ENCODE assay signal across 8 mouse cellular contexts in the genomic region with DNA sequence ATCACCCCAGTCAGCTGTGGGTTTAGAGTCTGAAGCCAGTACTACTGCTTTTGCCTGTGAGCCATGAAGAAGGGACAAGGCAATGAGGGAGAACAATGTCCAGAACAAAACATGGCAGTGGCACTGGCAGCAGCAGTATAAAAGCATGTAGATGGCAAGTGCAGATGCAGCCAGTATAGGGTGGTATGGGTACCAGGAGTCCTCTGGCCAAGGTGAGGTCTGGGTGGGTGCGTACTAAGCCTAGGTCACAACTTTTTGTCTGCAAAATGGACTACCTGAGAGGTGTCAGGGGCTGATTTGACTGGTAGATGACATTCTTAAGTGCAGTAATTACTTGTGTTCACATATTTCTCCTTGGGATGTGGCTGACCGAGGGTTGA. TPM values are rescaled to one million over a fixed set of nuclear protein-coding genes. Genes with fewer than 3 reads are reported as not detected.
DNase-seq lines count a peak whose midpoint lies in the region; ATAC-seq and TF ChIP-seq lines count a peak whose summit lies in the region.

No protein-coding gene starts in this region.

- no peak for TF ChIP-seq POLR2A in heart, adult 2 months (IDR thresholded peaks at IDR 0.05; ENCODE audit: insufficient read depth, low read depth, low read length)

- peak overlapping the region; percentile 85; the same call in 1 of the 2 replicates for H3K4me3 ChIP-seq in heart, adult 2 months
- H3K4me3 ChIP-seq in E14TG2a.4 (replicated peaks; ENCODE audit: low read length), result peak overlapping the region; percentile 91
- peak overlapping the region; percentile 88 for H3K4me3 ChIP-seq in forebrain, embryonic 16.5 days (replicated peaks; ENCODE audit: low read length)
- peak overlapping the region; percentile 94 for H3K4me3 ChIP-seq in liver, embryonic 16.5 days (ENCODE audit: low read depth, low read length)

- H3K9ac ChIP-seq in heart, adult 2 months (ENCODE audit: low read depth, low read length), result no peak overlapping the region
- peak overlapping the region; percentile 96 for H3K9ac ChIP-seq in forebrain, embryonic 16.5 days (replicated peaks; ENCODE audit: low read depth, low read length)
- H3K9ac ChIP-seq in liver, embryonic 16.5 days (ENCODE audit: low read depth, low read length), result peak overlapping the region; percentile 93

- H3K79me2 ChIP-seq in heart, adult 2 months (replicated peaks; ENCODE audit: control insufficient read depth, insufficient read depth, low read length), result peaks cover 6% of the 10 kb centered on the region

- H3K9me3 ChIP-seq in E14TG2a.4 (ENCODE audit: low read length), result no peaks in the 10 kb centered on the region
- H3K9me3 ChIP-seq in forebrain, embryonic 16.5 days (ENCODE audit: control insufficient read depth, low read length), result no peaks in the 10 kb centered on the region
- no peaks in the 10 kb centered on the region for H3K9me3 ChIP-seq in liver, embryonic 16.5 days (replicated peaks; ENCODE audit: control insufficient read depth, low read length)

- peaks cover 4% of the 10 kb centered on the region for H3K4me1 ChIP-seq in heart, adult 2 months (ENCODE audit: control insufficient read depth, insufficient read depth, low read length)
- peaks cover 43% of the 10 kb centered on the region for H3K4me1 ChIP-seq in E14TG2a.4 (replicated peaks; ENCODE audit: low read depth, low read length)
- H3K4me1 ChIP-seq in forebrain, embryonic 16.5 days (replicated peaks; ENCODE audit: control insufficient read depth, insufficient read depth, low read length), result peaks cover 22% of the 10 kb centered on the region
- peaks cover 19% of the 10 kb centered on the region for H3K4me1 ChIP-seq in liver, embryonic 16.5 days (ENCODE audit: control insufficient read depth, low read depth, low read length)

- 65% methylated on average over 2 of the region's 2 CpGs for WGBS in heart, adult 2 months
- 75% methylated on average over 2 of the region's 2 CpGs for WGBS in forebrain, embryonic 16.5 days
- 61% methylated on average over 2 of the region's 2 CpGs for WGBS in liver, embryonic 16.5 days (ENCODE audit: insufficient replicate concordance)

- TF ChIP-seq EP300 in heart, adult 2 months (IDR thresholded peaks at IDR 0.05; ENCODE audit: insufficient read depth, low read depth, low read length), result no peak

- no peak overlapping the region; the same call in 1 of the 2 replicates for H3K27ac ChIP-seq in heart, adult 2 months
- peak overlapping the region; percentile 49 for H3K27ac ChIP-seq in forebrain, embryonic 16.5 days (ENCODE audit: low read length)
- H3K27ac ChIP-seq in liver, embryonic 16.5 days (ENCODE audit: low read length), result peak overlapping the region; percentile 86

- peak overlapping the region; percentile 58 for H3K4me2 ChIP-seq in forebrain, embryonic 16.5 days (ENCODE audit: low read length)
- H3K4me2 ChIP-seq in liver, embryonic 16.5 days (ENCODE audit: low read depth, low read length), result peak overlapping the region; percentile 97

- H3K36me3 ChIP-seq in heart, adult 2 months (ENCODE audit: control insufficient read depth, insufficient read depth, low read length), result no peaks in the 10 kb centered on the region
- H3K36me3 ChIP-seq in E14TG2a.4 (ENCODE audit: insufficient read depth, low read length), result peaks cover 25% of the 10 kb centered on the region
- H3K36me3 ChIP-seq in forebrain, embryonic 16.5 days (ENCODE audit: control insufficient read depth, insufficient read depth), result no peaks in the 10 kb centered on the region; the same call in 1 of the 2 replicates
- 0 out of 2 replicates have a peak, but pooled peaks cover under 1% of the 10 kb centered on the region for H3K36me3 ChIP-seq in liver, embryonic 16.5 days (ENCODE audit: control insufficient read depth, insufficient read depth)

- DNase-seq in heart, adult 2 months, result no peak
- DNase-seq in heart, postnatal 4 days, result no peak
- DNase-seq in urinary bladder, postnatal 10 days (ENCODE audit: low spot score), result no peak
- no peak for DNase-seq in frontal cortex, postnatal 14 days (ENCODE audit: low spot score in 2 of 2)
- DNase-seq in thymus, postnatal 0 days (ENCODE audit: low spot score), result no peak

- ATAC-seq in forebrain, embryonic 16.5 days, result no peak
- ATAC-seq in liver, embryonic 16.5 days (ENCODE audit: low read depth), result no peak

- intact Hi-C loops in heart, adult 2 months (cut with DNase I), result loop anchor here (2.0 to 5.0 kb wide), 2 partner anchors 15 to 105 kb away; partner anchors contain the start of genes Fam234a and Mrpl28

- TF ChIP-seq CTCF in heart, adult 2 months (IDR thresholded peaks at IDR 0.05), result no peak
- no peak for TF ChIP-seq CTCF in E14TG2a.4 (conservative IDR thresholded peaks at IDR 0.05; ENCODE audit: low read length)

- no peaks in the 10 kb centered on the region for H3K27me3 ChIP-seq in heart, adult 2 months (ENCODE audit: control insufficient read depth, insufficient read depth, low read length)
- no peaks in the 10 kb centered on the region for H3K27me3 ChIP-seq in E14TG2a.4 (ENCODE audit: insufficient read depth, low read length)
- no peaks in the 10 kb centered on the region for H3K27me3 ChIP-seq in forebrain, embryonic 16.5 days (replicated peaks; ENCODE audit: control insufficient read depth, insufficient read depth, low read length)
- H3K27me3 ChIP-seq in liver, embryonic 16.5 days (ENCODE audit: control insufficient read depth, insufficient read depth, low read depth, low read length), result no peaks in the 10 kb centered on the region

RNA-seq across cellular contexts. Expression of gene Axin1, which starts 0.7 kb away (rescaled TPM):
- 10 to 100 TPM; 16.5 to 18.2 TPM for total RNA-seq in heart, adult 2 months (2021)
- polyA plus RNA-seq in heart, adult 2 months (2012; rRNA removed), result 7.6 and 9.1 TPM in 2 replicates
- total RNA-seq in heart, postnatal 4 days (2021), result 10 to 100 TPM; 28.3 to 28.4 TPM
- polyA plus RNA-seq in forebrain, embryonic 16.5 days (2015; fragmentation: Nextera tagmentation; extraction: Ambion mirVana), result 7.6 and 8.3 TPM in 2 replicates
- polyA plus RNA-seq in liver, embryonic 16.5 days (2015; fragmentation: Nextera tagmentation; extraction: Ambion mirVana), result 2.3 and 2.6 TPM in 2 replicates
- 14.4 and 22.8 TPM in 2 replicates for polyA plus RNA-seq in thymus, postnatal 0 days (2015; fragmentation: Nextera tagmentation; extraction: Ambion mirVana)

RNA-seq across cellular contexts. Expression of gene Mrpl28, which starts 14.4 kb away (rescaled TPM):
- 100 to 1,000 TPM; 131 to 154 TPM for total RNA-seq in heart, adult 2 months (2021)
- polyA plus RNA-seq in heart, adult 2 months (2012; rRNA removed), result 131 and 156 TPM in 2 replicates
- 10 to 100 TPM; 92.7 to 94.3 TPM for total RNA-seq in heart, postnatal 4 days (2021)
- polyA plus RNA-seq in forebrain, embryonic 16.5 days (2015; fragmentation: Nextera tagmentation; extraction: Ambion mirVana), result 192 and 202 TPM in 2 replicates
- polyA plus RNA-seq in liver, embryonic 16.5 days (2015; fragmentation: Nextera tagmentation; extraction: Ambion mirVana), result 106 and 117 TPM in 2 replicates
- 158 and 161 TPM in 2 replicates for polyA plus RNA-seq in thymus, postnatal 0 days (2015; fragmentation: Nextera tagmentation; extraction: Ambion mirVana)

RNA-seq across cellular contexts. Expression of gene Tmem8, which starts 24.6 kb away (rescaled TPM):
- total RNA-seq in heart, adult 2 months (2021), result 1 to 10 TPM; 3.8 to 5.3 TPM
- 10.5 and 11.6 TPM in 2 replicates for polyA plus RNA-seq in heart, adult 2 months (2012; rRNA removed)
- 1 to 10 TPM; 1.4 to 1.7 TPM for total RNA-seq in heart, postnatal 4 days (2021)
- polyA plus RNA-seq in forebrain, embryonic 16.5 days (2015; fragmentation: Nextera tagmentation; extraction: Ambion mirVana), result 2.0 TPM in 2 replicates
- 1.2 and 1.6 TPM in 2 replicates for polyA plus RNA-seq in liver, embryonic 16.5 days (2015; fragmentation: Nextera tagmentation; extraction: Ambion mirVana)
- 2.2 and 2.4 TPM in 2 replicates for polyA plus RNA-seq in thymus, postnatal 0 days (2015; fragmentation: Nextera tagmentation; extraction: Ambion mirVana)

RNA-seq across cellular contexts. Expression of gene Nme4, which starts 42.3 kb away (rescaled TPM):
- total RNA-seq in heart, adult 2 months (2021), result 1 to 10 TPM; 3.7 to 4.4 TPM
- 13.8 and 21.4 TPM in 2 replicates for polyA plus RNA-seq in heart, adult 2 months (2012; rRNA removed)
- 10 to 100 TPM; 10.3 to 10.8 TPM for total RNA-seq in heart, postnatal 4 days (2021)
- polyA plus RNA-seq in forebrain, embryonic 16.5 days (2015; fragmentation: Nextera tagmentation; extraction: Ambion mirVana), result 27.4 and 35.3 TPM in 2 replicates
- 30.1 and 30.9 TPM in 2 replicates for polyA plus RNA-seq in liver, embryonic 16.5 days (2015; fragmentation: Nextera tagmentation; extraction: Ambion mirVana)
- polyA plus RNA-seq in thymus, postnatal 0 days (2015; fragmentation: Nextera tagmentation; extraction: Ambion mirVana), result 41.9 and 46.1 TPM in 2 replicates

RNA-seq across cellular contexts. Expression of gene Decr2, which starts 47.6 kb away (rescaled TPM):
- total RNA-seq in heart, adult 2 months (2021), result 1 to 10 TPM; 9.2 to 9.5 TPM
- 13.9 and 23.3 TPM in 2 replicates for polyA plus RNA-seq in heart, adult 2 months (2012; rRNA removed)
- total RNA-seq in heart, postnatal 4 days (2021), result 10 to 100 TPM; 14.6 to 17.0 TPM
- 30.3 and 33.0 TPM in 2 replicates for polyA plus RNA-seq in forebrain, embryonic 16.5 days (2015; fragmentation: Nextera tagmentation; extraction: Ambion mirVana)
- 21.2 and 26.3 TPM in 2 replicates for polyA plus RNA-seq in liver, embryonic 16.5 days (2015; fragmentation: Nextera tagmentation; extraction: Ambion mirVana)
- 11.4 and 13.1 TPM in 2 replicates for polyA plus RNA-seq in thymus, postnatal 0 days (2015; fragmentation: Nextera tagmentation; extraction: Ambion mirVana)
